Mouse (Mus musculus) ES-E14 (cell line): Measurements from ENCODE around the gene Tnnt2.

Experiments used
- HCFC1 ChIP-seq: IDR thresholded peaks from 2 replicates; pipeline ENCODE4 v1.6.1; 2012; ENCODE audit warnings: low read length, inconsistent platforms, borderline replicate concordance; ENCODE audit not compliant: insufficient read depth
- ZC3H11A ChIP-seq: IDR thresholded peaks from 2 replicates; pipeline ENCODE4 v1.6.1; 2012; ENCODE audit warnings: low read depth, mild to moderate bottlenecking, inconsistent platforms, low read length, borderline replicate concordance
- ZNF384 ChIP-seq: IDR thresholded peaks from 2 replicates; pipeline ENCODE4 v1.6.1; 2012; ENCODE audit warnings: low read depth, low read length, inconsistent platforms

DNA sequence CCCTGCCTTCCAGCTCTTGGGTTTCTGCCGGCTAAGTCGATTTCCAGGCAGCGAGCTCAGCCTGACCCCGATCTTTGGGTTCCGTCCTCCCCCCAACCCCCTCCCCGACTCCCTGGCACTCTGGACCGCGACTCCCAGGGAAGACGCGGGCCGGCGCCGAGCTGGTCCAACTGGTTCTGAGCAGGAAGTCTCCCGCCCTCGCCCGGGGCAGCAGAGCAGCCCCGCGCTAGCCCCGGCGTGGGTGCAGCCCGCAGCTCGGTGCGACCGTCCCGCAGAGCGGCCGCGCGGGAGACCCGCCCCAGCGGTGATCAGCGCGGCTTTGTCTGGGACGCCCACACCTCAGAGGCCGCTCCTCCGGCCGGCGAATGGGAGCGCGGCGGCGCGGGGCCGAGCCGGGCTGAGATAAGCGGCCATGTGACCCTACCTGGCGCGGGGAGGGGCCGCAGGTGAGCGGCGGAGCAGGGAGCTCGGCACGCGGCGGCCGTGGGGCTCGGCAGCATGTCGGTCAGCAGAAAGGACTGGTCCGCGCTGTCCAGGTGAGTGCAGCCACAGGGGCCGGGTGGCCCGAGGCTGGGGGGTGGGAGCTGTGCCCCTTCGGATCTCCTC is 17.6 kb upstream of the Tnnt2 start, which contains the start of gene Lad1:
- TF ChIP-seq ZC3H11A (no peak), ZNF384 (no peak), HCFC1 (no peak)
